Mouse (Mus musculus): ENCODE measurements at regions not wholly inside any gene's neighbourhood (a gene's known extent, or its start where the extent isn't known, plus 50 kb on each side); places are given as distances from the start of the nearest gene placed in this dataset.

DNA sequence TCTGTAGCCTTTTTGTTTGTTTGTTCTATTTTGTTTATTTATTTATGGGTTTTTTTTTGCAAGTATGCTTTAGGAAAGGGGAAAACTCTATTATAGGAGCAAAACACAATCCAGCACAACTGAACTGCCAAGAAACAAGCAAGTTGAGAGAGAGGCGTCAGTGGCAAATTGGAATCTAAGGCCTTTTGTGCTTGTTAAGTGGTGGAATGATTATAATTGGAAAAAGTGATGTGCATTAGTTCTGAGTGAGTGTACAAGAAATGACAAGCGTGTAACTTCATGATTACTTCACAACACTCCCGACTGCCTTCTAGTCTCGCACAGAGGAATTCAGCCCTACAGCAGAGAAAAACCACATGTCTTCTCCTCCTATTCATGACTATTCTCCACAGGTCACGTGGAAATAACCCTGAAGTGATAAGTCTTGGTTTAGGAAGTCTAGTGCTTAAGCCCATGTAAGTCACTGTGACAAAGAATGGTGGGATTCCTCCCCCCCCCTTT lies 437.6 kb upstream of the Fign start:
- Histone ChIP-seq H3K4me1 (ENCODE audit: control insufficient read depth, insufficient read depth, low read length) (no peaks in the 10 kb centered on the region), H3K9ac (ENCODE audit: low read length) (no peak overlapping the region), H3K27ac (ENCODE audit: low read depth, low read length) (no peak overlapping the region), H3K27me3 (ENCODE audit: control insufficient read depth, insufficient read depth, low read length) (no peaks in the 10 kb centered on the region), H3K4me2 (no peak overlapping the region), H3K4me3 (ENCODE audit: low read depth, low read length) (no peak overlapping the region), H3K36me3 (ENCODE audit: control insufficient read depth, insufficient read depth, low read length) (no peaks in the 10 kb centered on the region), H3K9me3 (ENCODE audit: control insufficient read depth, low read length) (no peaks in the 10 kb centered on the region)
- WGBS, result 56% methylated on average over 5 of the region's 5 CpGs
- ATAC-seq (ENCODE audit: low FRiP score) (no peak), DNase-seq (ENCODE audit: low spot score, missing footprints) (no peak)

DNA sequence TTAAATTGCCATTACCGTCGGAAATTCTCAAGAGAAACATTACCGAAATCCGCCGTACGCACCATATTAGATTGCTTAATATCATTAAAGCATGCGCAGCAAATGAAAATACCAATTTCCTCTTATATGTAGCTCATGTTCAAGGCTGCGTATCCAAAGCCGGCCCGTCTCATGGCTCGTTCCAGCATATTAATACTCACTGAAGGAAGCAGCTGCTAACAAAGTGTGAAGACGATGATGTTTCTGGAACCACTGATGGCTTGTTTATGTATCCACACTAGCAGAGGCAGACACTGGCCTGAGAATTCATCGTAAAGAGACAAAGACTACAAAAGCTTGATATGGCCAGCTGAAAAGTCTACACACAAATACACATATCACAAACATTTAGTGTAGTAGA lies 437.0 kb upstream of the Fign start:
- ATAC-seq (ENCODE audit: low FRiP score), result no peak
- no peak overlapping the region for H3K4me2 ChIP-seq
- no peak overlapping the region for H3K9ac ChIP-seq (ENCODE audit: low read length)
- H3K4me3 ChIP-seq (ENCODE audit: low read depth, low read length), result no peak overlapping the region
- H3K27me3 ChIP-seq (ENCODE audit: control insufficient read depth, insufficient read depth, low read length), result no peaks in the 10 kb centered on the region
- no peaks in the 10 kb centered on the region for H3K4me1 ChIP-seq (ENCODE audit: control insufficient read depth, insufficient read depth, low read length)
- DNase-seq (ENCODE audit: low spot score, missing footprints), result no peak
- H3K9me3 ChIP-seq (ENCODE audit: control insufficient read depth, low read length), result no peaks in the 10 kb centered on the region
- no peaks in the 10 kb centered on the region for H3K36me3 ChIP-seq (ENCODE audit: control insufficient read depth, insufficient read depth, low read length)
- no peak overlapping the region for H3K27ac ChIP-seq (ENCODE audit: low read depth, low read length)
- 94% methylated on average over 13 of the region's 13 CpGs for WGBS

DNA sequence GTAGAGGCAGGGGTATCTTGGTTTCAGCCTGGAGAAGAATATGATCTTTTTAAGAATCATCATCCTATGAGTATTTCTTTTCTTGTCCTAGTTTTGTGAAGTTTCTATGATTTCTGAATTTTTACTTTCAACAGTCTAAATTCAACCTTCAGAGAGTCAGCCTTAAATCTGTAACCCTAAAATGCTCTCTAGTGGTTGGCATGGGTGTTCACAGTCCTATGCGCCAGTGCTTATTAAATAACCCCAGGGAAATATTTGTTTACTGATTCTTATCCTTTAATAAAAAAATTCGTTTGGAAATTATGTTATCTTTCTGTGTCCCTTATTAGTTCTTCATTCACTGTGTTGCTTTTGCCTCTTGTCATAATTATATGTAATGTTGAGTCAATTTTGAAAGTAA lies 436.5 kb upstream of the Fign start:
- Histone ChIP-seq H3K4me2 (no peak overlapping the region), H3K27ac (ENCODE audit: low read depth, low read length) (no peak overlapping the region), H3K36me3 (ENCODE audit: control insufficient read depth, insufficient read depth, low read length) (no peaks in the 10 kb centered on the region), H3K4me3 (ENCODE audit: low read depth, low read length) (no peak overlapping the region), H3K27me3 (ENCODE audit: control insufficient read depth, insufficient read depth, low read length) (no peaks in the 10 kb centered on the region), H3K9me3 (ENCODE audit: control insufficient read depth, low read length) (no peaks in the 10 kb centered on the region), H3K4me1 (ENCODE audit: control insufficient read depth, insufficient read depth, low read length) (no peaks in the 10 kb centered on the region), H3K9ac (ENCODE audit: low read length) (no peak overlapping the region)
- 77% methylated on average over 2 of the region's 2 CpGs for WGBS
- DNase-seq (ENCODE audit: low spot score, missing footprints), result no peak
- ATAC-seq (ENCODE audit: low FRiP score), result no peak

DNA sequence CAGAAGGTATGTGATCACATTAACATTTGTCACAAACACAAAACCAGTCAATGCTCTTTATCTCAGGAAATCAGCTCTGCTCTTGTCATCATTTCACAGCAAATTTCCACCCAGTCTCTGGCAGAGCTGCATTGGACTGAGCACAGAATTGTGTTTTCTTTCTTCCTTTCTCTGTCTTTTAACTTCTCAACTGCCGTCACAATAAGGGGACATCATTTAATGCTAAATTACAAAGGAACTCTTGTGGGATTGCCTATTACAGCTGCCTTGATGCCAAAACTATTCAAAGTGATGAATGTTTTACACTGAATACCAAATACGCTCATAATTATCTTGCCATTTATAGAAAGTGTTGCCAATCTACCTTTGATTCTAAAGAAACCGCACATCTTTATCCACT lies 424.9 kb upstream of the Fign start:
- no peak overlapping the region for H3K9ac ChIP-seq (ENCODE audit: low read length)
- H3K4me3 ChIP-seq (ENCODE audit: low read depth, low read length), result no peak overlapping the region
- no peaks in the 10 kb centered on the region for H3K36me3 ChIP-seq (ENCODE audit: control insufficient read depth, insufficient read depth, low read length)
- H3K4me1 ChIP-seq (ENCODE audit: control insufficient read depth, insufficient read depth, low read length), result no peaks in the 10 kb centered on the region
- H3K27me3 ChIP-seq (ENCODE audit: control insufficient read depth, insufficient read depth, low read length), result no peaks in the 10 kb centered on the region
- H3K27ac ChIP-seq (ENCODE audit: low read depth, low read length), result no peak overlapping the region
- ATAC-seq (ENCODE audit: low FRiP score) (no peak), DNase-seq (ENCODE audit: low spot score, missing footprints) (no peak)
- H3K9me3 ChIP-seq (ENCODE audit: control insufficient read depth, low read length), result no peaks in the 10 kb centered on the region
- WGBS, result 78% methylated on average over 3 of the region's 3 CpGs
- no peak overlapping the region for H3K4me2 ChIP-seq

DNA sequence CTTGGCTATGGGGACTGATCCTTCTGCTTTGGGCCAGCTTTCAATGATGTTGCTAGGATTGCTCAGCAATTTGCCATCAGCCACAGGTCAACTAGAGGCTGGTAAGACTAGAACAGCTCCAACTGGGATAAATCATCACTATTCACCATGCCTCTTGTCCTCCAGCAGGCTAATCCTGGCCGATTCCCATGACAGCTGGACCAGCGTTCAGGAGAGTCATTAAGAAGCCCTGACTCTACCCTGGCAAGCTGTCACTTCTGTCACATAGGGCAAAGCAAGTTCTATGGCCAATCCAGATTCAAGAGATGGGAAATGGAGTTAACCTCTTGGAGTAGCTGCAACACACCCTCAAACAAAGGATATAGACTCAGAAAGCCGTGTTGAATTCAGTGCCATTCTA lies 424.4 kb upstream of the Fign start:
- ATAC-seq (ENCODE audit: low FRiP score) (no peak), DNase-seq (ENCODE audit: low spot score, missing footprints) (no peak)
- Histone ChIP-seq H3K4me3 (ENCODE audit: low read depth, low read length) (no peak overlapping the region), H3K27me3 (ENCODE audit: control insufficient read depth, insufficient read depth, low read length) (no peaks in the 10 kb centered on the region), H3K9ac (ENCODE audit: low read length) (no peak overlapping the region), H3K4me2 (no peak overlapping the region), H3K9me3 (ENCODE audit: control insufficient read depth, low read length) (no peaks in the 10 kb centered on the region), H3K4me1 (ENCODE audit: control insufficient read depth, insufficient read depth, low read length) (no peaks in the 10 kb centered on the region), H3K36me3 (ENCODE audit: control insufficient read depth, insufficient read depth, low read length) (no peaks in the 10 kb centered on the region), H3K27ac (ENCODE audit: low read depth, low read length) (no peak overlapping the region)
- WGBS, result 73% methylated on average over 3 of the region's 3 CpGs

DNA sequence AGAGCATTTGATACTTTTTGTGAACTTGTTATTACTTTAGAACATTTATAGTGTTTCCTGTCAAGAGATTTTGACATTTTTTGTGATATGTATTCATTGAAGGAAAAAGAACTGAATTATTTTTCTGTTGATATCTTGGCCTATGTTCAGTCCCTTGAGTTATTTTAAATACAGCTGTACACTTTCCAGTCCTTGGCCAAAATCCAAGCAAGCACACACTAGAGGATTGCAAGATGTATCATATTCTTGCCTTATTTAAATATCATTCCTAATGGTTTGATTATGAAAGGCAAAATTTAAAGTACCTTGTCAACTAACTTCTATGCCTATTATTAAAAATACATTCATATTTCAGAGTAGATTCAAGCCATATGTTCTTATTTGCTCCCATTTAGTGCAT lies 397.9 kb upstream of the Fign start:
- Histone ChIP-seq H3K27ac (ENCODE audit: low read depth, low read length) (no peak overlapping the region), H3K4me2 (no peak overlapping the region), H3K36me3 (ENCODE audit: control insufficient read depth, insufficient read depth, low read length) (no peaks in the 10 kb centered on the region), H3K4me1 (ENCODE audit: control insufficient read depth, insufficient read depth, low read length) (no peaks in the 10 kb centered on the region), H3K9ac (ENCODE audit: low read length) (no peak overlapping the region), H3K4me3 (ENCODE audit: low read depth, low read length) (no peak overlapping the region), H3K9me3 (ENCODE audit: control insufficient read depth, low read length) (no peaks in the 10 kb centered on the region), H3K27me3 (ENCODE audit: control insufficient read depth, insufficient read depth, low read length) (no peaks in the 10 kb centered on the region)
- ATAC-seq (ENCODE audit: low FRiP score) (no peak), DNase-seq (ENCODE audit: low spot score, missing footprints) (no peak)

DNA sequence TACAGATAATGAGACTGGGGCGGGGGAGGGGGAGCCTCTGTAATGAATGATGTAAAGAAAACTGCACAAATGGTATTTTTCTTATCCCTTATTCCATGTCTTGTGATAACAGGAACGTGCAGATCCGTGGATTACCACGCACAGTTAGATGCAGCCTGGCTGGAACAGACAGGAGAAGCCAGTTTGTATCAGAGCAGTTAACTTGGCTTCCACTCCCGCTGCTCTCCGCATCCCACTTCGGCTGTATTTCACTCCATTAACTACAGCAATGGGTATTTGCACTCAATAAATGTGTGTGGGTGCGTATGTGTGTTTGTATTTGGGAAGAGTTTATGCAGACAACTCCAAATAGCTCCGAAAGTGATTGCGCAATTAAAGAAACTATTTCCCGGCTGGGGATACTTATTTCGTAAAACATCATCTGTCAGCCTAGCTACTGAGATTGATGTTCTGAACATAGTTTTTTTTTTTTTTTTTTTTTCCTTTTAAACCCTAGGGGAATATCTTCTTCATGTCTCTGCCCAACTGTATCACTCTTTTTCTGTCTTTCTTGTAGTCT lies 368.7 kb upstream of the Fign start:
- Histone ChIP-seq H3K4me1 (ENCODE audit: control insufficient read depth, insufficient read depth, low read length) (no peaks in the 10 kb centered on the region), H3K9ac (ENCODE audit: low read length) (no peak overlapping the region), H3K27ac (ENCODE audit: low read depth, low read length) (no peak overlapping the region), H3K36me3 (ENCODE audit: control insufficient read depth, insufficient read depth, low read length) (no peaks in the 10 kb centered on the region), H3K4me3 (ENCODE audit: low read depth, low read length) (no peak overlapping the region), H3K9me3 (ENCODE audit: control insufficient read depth, low read length) (no peaks in the 10 kb centered on the region), H3K4me2 (no peak overlapping the region), H3K27me3 (ENCODE audit: control insufficient read depth, insufficient read depth, low read length) (no peaks in the 10 kb centered on the region)
- DNase-seq (ENCODE audit: low spot score, missing footprints), result no peak
- ATAC-seq (ENCODE audit: low FRiP score), result no peak
- 85% methylated on average over 12 of the region's 12 CpGs for WGBS

DNA sequence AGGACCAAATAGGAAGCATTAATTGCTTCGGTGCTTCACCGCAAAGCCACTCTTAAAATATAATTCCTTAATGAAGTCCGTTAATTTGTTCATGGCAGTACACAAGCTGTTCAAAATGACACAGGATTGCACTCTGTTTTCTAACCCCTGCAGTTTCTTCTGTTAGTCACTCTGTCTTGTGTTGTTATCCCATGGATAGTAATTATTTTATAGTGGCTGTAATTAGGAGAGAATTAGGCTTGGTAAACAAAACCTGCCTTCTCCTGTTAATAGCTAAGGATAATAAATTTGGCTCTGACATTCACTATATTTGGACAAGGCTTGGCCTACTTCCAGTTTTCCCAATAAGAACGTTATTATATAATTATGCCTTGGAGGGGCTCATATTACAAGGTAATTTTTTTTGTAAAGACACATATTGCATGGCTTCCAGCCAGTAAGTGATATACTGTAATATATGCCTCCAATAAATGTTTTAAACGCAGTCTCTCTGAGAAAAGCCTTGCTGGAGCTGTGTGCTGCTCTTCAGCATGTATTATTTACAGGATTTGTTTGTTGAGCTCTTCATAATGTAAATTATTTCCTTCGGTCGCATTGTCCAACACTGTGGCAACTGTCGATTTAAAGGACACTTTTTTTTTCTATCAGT lies 364.8 kb upstream of the Fign start:
- no peak for DNase-seq (ENCODE audit: low spot score, missing footprints)
- no peaks in the 10 kb centered on the region for H3K27me3 ChIP-seq (ENCODE audit: control insufficient read depth, insufficient read depth, low read length)
- 90% methylated on average over 8 of the region's 8 CpGs for WGBS
- no peak overlapping the region for H3K27ac ChIP-seq (ENCODE audit: low read depth, low read length)
- no peaks in the 10 kb centered on the region for H3K9me3 ChIP-seq (ENCODE audit: control insufficient read depth, low read length)
- H3K4me2 ChIP-seq, result no peak overlapping the region
- ATAC-seq (ENCODE audit: low FRiP score), result no peak
- H3K4me3 ChIP-seq (ENCODE audit: low read depth, low read length), result no peak overlapping the region
- H3K36me3 ChIP-seq (ENCODE audit: control insufficient read depth, insufficient read depth, low read length), result no peaks in the 10 kb centered on the region
- no peaks in the 10 kb centered on the region for H3K4me1 ChIP-seq (ENCODE audit: control insufficient read depth, insufficient read depth, low read length)
- no peak overlapping the region for H3K9ac ChIP-seq (ENCODE audit: low read length)

DNA sequence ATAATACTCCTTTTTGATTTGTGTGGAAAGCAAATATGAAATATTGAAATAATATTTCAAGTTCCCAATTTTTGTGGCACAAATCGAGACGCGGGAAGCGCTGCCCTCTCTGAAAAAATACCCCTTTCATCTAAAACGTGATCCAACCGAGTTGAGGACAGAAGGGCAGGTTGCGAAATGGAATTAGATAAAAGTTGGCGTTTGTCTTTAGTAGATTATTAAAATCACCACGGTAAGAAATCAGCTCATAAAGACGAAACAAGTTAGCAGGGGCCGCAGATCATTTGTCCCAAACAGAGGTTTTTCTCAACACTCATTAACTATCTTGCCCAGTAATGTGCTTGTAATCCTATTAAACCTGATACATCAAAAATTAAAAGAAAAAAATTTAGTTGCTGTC lies 364.2 kb upstream of the Fign start:
- Histone ChIP-seq H3K4me1 (ENCODE audit: control insufficient read depth, insufficient read depth, low read length) (no peaks in the 10 kb centered on the region), H3K4me3 (ENCODE audit: low read depth, low read length) (no peak overlapping the region), H3K27me3 (ENCODE audit: control insufficient read depth, insufficient read depth, low read length) (no peaks in the 10 kb centered on the region), H3K36me3 (ENCODE audit: control insufficient read depth, insufficient read depth, low read length) (no peaks in the 10 kb centered on the region), H3K27ac (ENCODE audit: low read depth, low read length) (no peak overlapping the region), H3K4me2 (no peak overlapping the region), H3K9ac (ENCODE audit: low read length) (no peak overlapping the region), H3K9me3 (ENCODE audit: control insufficient read depth, low read length) (no peaks in the 10 kb centered on the region)
- DNase-seq (ENCODE audit: low spot score, missing footprints) (no peak), ATAC-seq (ENCODE audit: low FRiP score) (no peak)
- WGBS, result 90% methylated on average over 11 of the region's 11 CpGs

Measured in midbrain, embryonic 11.5 days (tissue).